Mouse (Mus musculus) cerebellum, adult 9-10 months (tissue): Measurements from ENCODE around the gene Hip1r.

Experiments used
- DNase-seq: peaks from one replicate; pipeline ENCODE4 v3.0.0; 2022

The Hip1r gene

DNA sequence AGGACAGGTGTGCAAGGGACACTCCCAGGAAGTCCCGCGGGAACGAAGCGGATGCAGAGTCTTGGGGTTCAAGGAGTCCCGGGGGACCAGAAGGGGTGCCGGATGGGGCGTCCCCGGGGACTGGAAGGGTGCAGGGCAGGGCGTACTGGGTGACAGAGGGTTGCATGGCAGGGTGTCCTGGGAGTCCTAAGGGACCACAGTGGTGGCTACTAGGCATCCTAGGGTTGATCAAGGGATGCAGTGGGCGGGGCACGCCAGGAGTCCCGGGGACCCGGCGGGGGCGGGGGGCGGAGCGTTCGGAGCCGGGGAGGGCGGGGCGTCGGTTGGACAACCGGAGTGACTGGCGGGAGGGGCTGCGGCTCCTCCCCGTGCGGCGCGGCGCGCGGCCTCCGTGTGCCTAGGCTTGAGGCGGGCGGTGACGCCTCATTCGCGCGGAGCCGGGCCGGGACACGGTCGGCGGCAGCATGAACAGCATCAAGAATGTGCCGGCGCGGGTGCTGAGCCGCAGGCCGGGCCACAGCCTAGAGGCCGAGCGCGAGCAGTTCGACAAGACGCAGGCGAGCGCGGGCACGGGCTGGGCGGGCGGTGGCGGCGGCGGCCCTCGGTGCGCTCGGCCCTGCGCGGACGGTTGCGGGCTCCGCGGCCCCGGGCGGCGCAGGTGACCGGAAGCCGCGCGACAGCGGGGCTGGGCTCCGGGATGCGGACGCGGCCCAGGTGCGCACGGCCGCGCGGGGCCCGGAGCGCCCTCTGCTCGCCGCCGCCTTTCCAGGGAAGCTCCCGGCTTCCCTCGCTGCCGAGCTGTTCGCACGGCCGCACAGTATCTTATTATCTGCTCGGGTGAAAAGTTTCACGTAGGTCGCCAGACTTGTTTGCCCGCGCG lies at the start of gene Hip1r:
Gene Hip1r (plus strand): TSS at position 330 of the 880 bp plus-strand sequence.
- DNase-seq: peak; percentile 73

DNA sequence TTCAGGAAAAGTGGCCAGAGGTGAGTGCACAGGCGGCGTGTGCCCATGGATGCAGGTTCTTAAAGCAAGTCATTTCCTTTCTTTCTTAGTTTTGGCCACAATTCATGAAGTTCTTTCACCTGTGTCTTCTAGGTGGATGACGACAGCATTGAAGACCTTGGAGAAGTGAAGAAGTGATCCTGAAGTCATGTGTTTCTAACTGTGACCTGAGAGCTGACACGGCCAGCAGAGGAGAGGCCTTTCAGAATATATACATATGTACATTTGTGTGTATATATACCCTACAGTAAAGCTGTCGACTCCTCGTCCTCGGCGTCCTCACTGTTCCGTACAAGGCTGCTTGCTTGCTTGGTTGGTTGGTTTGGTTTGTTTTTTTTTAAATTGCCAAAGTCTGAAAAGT lies 46.3 kb upstream of the Hip1r start, which contains the start of gene Gm43518:
Gene Gm43518 (plus strand): TSS at position 301 of the 400 bp plus-strand sequence.
- no peak for DNase-seq

DNA sequence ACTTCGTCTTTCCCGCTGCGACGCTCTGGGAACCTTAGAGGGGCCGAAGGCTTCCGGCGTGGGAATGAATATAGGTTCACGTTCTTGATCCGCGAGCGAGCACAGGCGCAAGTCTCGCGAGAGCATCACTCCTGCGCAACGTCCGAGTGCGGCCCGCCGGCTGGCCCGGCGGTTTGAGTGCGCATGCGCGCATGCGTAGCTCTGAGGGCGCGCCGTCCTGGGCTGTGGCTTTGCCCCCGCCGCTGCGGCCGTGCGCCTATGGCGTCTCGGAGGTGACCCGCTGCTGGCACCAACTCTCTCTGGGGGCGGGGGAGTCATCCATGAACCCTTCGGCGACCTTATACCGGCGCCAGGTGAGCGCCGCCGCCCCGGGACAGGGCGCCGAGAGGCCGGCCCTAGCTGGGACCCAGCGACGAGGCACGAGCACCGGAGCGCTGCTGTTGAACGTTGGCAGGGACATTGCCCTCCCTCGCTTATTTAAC lies 42.9 kb upstream of the Hip1r start, which contains the start of gene Ccdc62:
Gene Ccdc62 (plus strand): TSS at position 172 of the 482 bp plus-strand sequence.
- DNase-seq: peak; percentile 92

GRCm38 (mm10) chr5:123931131-123931530 lies 42.3 kb upstream of the Hip1r start:
- DNase-seq: no peak

DNA sequence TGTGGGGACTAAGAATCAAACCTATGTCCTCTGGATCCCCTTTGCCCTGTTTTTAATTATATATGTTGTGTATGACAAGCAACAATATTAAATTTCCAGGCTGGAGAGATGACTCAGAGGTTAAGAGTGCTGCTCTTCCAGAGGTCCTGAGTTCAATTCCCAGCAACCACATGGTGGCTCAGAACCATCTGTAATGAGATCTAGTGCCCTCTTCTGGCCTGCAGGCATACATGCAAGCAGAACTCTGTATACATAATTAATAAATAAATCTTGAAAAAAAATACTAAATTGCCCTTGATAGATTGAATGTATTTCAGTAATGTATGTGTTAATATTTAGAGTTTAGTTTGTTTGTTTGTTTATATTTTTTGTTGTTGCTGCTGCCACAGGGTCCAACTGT lies 40.5 kb upstream of the Hip1r start:
- no peak for DNase-seq

DNA sequence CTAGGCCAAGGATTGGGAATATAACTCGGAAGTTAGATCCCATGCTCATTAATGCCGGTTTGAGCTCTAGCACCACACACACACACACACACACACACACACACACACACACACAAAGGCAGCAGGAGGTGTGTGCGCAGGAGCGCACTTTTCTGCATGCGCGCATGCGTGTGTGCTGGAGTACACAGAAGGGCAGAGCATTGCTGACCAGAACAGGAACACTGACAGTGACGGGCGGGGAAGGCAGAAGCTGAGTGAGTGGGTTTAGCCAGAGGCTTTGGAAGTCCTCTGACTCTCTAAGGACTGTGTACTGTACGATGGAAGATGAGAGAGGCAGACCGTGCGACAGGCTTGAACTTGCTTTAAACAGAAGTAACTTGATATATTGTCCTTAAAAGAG lies 39.9 kb upstream of the Hip1r start:
- no peak for DNase-seq

DNA sequence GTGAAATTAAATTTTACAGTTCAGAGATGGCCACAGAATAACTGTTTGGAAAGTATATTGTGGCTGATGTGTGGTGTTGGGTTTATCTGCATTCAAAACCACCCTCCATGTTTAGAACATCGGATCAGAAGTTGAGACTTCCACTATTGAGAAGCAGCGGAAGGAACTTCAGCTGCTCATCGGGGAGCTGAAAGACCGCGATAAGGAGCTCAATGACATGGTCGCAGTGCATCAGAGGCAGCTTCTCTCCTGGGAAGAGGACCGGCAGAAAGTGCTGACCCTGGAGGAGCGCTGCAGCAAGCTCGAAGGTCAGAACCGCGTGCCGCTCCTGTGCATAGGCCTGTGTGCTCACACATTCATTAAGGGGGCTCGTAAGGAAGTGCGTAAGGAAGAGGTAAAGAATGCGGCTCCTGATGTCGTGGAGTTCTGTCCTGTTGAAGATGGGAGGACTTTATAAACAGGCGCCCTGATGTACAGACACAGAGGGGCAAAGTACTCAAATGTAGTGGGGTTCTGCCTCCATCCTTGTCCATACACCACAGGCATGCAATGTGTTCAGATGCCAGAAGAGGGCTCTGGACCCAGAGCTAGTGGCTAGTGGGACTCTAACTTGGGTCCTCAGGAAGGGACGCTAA lies 39.4 kb upstream of the Hip1r start:
- no peak for DNase-seq

- DNase-seq: no peak
Measured at GRCm38 (mm10) chr5:123935931-123936330, 37.5 kb upstream of the Hip1r start.

DNA sequence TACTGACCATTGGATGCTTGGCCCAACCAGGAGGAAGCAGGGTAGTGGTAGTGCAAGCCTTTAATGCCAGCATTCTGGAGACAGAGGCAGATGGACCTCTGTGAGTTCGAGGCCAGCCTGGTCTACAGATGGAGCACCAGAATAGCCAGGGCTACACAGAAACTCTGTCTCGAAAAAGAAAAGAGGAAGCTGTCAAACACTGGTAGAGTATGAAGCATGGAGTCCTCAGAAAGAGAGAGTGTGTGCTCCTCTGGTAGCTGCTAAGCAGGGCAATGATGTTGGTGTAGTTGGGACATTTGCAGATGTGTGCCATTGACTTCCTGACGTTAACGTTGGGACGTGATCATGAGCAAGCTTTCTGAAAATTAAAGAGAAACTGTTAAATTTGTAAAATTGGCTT lies 34.9 kb upstream of the Hip1r start:
- no peak for DNase-seq

- no peak for DNase-seq
Measured at GRCm38 (mm10) chr5:123946546-123946945, 26.9 kb upstream of the Hip1r start.

DNA sequence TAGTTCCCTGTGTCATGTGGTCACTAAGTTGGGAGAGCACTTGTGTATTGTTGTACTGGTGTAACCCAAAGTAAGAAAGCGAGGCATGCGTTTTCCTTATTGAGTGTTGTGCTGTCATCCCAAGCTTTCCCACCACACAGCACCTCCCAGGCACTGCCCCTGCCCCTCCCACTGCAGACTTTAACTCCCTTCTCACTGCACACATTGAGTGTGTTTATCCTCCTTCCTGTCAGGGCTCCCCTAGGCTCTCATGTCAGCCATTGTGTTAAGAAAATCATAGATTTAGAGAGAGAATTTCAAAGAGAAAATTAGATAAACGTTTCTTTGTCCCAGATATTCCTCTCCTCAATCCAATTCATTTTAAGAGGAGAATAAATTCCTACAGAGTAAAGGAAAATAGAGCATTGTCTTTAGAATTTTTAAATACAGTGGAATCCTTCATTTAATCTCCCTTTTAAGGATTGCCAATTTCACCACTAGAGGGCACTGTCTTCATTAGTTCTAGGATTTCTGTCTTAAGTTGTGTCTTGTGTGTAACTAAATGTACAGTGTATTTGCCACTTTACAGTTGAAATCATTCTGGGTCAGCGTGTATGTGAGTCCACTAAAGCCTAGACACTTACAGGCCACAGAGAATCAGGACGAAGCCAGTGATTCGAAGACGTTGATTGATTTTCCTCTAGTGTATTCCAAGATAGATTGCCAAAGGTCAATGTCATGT lies 26.2 kb upstream of the Hip1r start:
- peak; percentile 72 for DNase-seq

DNA sequence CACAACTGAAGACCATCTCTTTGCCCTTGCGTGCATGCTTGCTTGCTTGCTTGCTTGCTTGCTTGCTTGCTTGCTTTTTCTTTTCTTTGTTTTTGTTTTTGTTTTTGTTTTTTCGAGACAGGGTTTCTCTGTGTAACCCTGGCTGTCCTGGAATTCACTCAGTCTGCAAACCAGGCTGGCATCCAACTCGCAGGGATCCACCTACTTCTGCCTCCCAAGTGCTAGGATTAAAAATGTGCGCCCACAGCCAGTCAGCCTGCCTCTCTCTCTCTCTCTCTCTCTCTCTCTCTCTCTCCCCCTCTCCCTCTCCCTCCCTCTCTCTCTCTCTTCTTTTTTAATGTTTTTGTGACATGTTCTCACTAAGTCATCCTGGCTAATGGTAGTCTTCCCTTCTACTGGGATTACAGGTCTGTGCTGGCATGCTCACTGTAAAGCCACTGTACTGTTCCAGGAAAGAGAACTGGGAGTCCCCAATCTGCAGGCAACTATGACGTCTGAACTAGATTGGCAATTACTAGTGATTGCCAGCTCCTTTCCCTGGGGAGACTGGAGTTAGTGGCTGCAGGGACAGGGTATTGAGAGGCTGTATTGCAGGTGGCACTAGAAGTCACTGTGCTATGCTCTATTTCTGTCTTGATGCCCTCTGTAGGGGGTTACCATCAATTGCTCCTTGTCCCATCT lies 20.9 kb upstream of the Hip1r start:
- no peak for DNase-seq

DNA sequence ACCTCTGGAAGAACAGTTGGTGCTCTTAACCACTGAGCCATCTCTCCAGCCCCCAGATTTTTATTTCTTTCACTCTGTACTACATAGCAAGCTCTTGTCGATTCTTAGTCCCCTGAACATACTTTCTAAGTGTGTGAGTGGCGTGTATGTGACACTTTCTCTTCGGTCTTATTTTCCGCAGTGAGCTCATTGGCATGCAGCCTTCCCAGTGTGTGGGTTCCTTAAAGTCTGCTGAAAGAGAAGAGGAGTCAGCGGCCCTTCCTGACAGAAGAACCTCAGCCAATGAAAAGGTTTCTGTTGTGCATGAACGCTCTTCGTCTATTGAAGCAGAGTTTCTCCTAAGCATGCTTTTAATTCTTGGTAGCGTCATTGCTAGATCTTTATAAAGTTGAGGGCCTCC lies 16.2 kb upstream of the Hip1r start:
- DNase-seq: no peak

DNA sequence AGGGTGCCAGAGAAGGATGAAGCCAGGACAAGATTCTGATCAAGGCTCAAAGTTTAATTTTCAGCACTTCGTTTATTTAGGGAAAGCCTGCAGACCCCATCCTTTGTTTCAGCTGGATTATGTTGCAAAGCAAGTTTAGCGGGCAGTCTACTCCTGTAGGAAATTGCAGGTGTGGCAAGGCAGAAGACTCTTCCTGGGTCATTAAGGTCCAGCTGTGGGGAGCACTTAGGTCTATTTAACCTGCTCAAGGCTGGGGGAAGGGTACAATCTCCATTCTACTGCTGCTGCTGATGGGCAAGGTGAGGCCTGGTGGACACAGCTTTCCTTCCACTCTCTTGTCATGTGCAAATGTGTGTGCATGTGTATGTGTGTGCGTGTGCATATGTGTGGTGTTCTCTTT lies 14.4 kb upstream of the Hip1r start:
- no peak for DNase-seq

DNA sequence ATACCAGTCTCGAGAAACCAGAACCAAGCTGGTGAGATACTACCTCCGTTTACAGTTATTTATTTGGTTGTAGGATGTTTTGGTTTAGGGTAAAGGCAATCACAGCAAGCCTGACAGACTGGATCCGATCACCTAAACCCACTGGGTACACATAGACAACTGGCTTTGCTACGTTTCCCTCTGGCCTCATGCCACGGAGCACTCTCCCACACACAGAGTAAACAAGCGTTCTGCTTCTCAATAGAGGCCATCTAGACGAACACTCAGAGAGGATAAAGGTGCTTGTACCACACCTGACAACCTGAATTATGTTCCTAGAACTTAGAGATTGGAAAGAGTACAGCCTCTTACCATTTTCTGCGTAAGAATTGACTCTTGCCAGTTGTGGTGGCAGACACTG lies 13.3 kb upstream of the Hip1r start:
- no peak for DNase-seq

GRCm38 (mm10) chr5:123961046-123961445 lies 12.4 kb upstream of the Hip1r start:
- DNase-seq: no peak

- DNase-seq: no peak
Measured at GRCm38 (mm10) chr5:123964208-123964607, 9.2 kb upstream of the Hip1r start.

DNA sequence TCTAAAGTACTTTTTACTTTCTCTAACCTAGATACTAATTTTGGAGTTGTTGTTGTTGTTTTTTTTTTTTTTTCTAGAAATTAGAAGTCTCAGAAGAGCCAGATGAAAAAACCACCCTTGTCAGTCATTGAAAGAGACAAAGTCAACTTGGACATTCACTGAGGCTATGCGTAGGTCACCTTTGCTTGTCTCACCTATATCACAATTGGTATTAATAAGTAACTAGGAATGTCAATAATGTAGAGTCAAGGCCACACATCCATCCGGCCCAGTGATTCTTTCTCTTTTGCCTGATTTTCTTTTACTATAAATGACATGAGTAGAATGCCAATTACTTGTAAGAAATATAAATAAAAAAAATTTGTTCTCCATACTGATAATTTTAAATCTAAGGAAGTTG lies 6.7 kb upstream of the Hip1r start:
- no peak for DNase-seq

- no peak for DNase-seq
Measured at GRCm38 (mm10) chr5:123968468-123968867, 5.0 kb upstream of the Hip1r start.

GRCm38 (mm10) chr5:123969216-123969615 lies 4.2 kb upstream of the Hip1r start:
- no peak for DNase-seq

DNA sequence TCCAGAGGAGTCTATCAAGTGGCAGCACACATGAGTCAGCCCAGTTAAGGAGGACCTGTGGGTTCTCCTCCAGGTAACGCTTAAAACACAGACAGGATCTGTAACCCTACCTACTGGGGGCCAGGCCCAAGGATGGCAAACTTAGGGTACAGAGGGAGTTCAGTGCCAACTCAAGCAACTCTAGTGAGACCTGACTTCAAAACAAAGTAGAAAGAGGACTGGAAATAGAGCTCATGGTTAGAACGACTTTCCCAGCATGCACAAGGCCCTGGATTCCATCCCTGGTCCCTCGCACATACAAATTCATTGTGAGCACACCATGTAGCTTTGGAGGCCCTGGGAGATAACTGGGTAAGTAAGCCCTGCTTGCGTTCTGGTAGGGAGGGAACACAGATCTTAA lies 2.9 kb upstream of the Hip1r start:
- DNase-seq: no peak

GRCm38 (mm10) chr5:123972453-123972852 lies 975 bp upstream of the Hip1r start:
- no peak for DNase-seq

DNA sequence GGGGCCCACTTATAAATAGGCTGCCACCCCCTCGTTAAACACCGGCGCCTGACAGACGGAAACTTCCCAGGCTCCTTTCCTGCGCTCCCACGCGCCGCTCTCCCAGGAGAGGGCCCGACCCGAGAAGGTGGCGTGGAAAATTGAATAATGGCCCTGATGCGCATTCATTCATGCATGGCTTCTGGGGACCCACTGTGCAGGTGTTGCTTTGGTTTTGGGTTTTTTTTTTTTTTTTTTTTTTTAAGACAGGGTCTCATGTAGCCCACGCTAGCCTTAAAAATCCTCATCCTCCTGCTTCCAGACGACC lies 704 bp downstream of the Hip1r start:
- DNase-seq: no peak
